Mouse (Mus musculus): Measurements from ENCODE around the gene Tlx1. TPM values are rescaled to one million over a fixed set of nuclear protein-coding genes. Genes with fewer than 3 reads are reported as not detected.

Tlx1 gene
- polyA plus RNA-seq, 1 experiment from 2014 or later, result 0.11 TPM

DNA sequence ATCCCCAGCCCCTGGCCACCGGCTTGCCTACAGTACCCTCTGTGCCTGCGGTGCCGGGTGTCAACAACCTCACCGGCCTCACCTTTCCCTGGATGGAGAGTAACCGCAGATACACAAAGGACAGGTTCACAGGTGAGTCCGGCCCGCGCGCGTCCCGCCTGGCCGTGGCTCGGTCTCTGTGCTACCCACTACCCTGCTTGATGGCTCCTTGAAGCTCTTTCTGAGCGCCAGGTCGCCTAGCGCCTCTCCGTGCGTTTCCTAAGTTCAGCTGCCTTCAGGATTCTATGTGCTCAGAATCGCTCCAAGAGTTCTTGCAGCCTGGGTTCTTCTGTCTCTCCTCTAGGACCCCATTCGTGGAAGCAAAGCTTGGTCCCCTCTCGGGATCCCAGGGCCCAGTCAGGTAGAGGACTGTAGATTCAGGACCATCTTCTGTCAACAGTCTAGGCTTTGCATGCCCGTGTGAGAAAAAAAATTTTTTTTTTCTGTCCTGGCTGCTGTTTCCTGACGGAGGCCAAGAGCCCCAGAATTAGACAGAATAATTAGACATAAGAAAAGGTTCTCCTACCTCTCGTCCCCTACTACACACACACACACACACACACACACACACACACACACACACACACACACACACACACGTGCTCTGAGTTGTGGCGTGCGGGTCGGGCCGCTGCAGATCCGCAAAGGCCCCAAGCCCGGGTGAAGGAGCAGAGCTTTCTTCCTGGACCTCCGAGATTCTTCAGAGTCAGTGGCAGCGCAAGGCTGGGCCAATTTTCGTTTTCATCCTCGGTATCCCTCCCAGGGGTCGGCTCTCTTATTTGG is 1.1 kb downstream of the Tlx1 start:
- Histone ChIP-seq H3K4me2 (peak overlapping the region; percentile 42), H3K9ac (no peak overlapping the region)
- 1% methylated on average over 36 of the region's 36 CpGs for WGBS

DNA sequence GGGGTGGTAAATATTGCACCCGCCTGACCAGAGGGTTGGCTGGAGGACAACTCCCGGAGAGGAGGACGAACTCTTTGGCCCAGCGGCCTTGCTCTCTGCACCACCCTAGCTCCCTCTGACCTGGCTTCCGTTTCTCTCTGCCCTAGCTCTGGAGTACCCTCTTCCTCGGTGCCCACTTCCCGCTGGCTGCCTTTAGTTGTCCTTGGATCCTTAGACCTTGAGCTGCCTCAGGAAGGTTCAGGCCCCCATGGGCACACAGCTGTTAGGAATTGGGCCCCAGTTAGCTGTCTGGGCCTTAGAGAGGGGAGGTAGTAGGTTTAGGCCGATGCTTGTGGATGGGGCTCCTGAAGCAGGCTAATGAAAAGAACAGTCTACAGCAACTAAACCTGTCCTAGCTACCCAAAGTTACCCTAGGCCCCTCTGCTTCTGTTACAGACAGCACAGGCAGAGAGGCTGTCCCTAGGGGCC is 1.7 kb downstream of the Tlx1 start:
- Histone ChIP-seq H3K4me1 (peaks cover 31% of the 10 kb centered on the region), H3K27me3 (peaks cover 99% of the 10 kb centered on the region), H3K27ac (no peak overlapping the region), H3K4me3 (replicated peaks) (no peak overlapping the region), H3K9ac (no peak overlapping the region), H3K9me3 (peaks cover 3% of the 10 kb centered on the region; the same call in 1 of the 2 replicates), H3K4me2 (no peak overlapping the region), H3K36me3 (replicated peaks) (no peaks in the 10 kb centered on the region)
- ATAC-seq (ENCODE audit: low FRiP score), result no peak
- 3% methylated on average over 8 of the region's 8 CpGs for WGBS

More for the DNA sequence above, 1.1 kb downstream of the Tlx1 start:
- Histone ChIP-seq H3K4me1 (peaks cover 31% of the 10 kb centered on the region), H3K9me3 (peaks cover 3% of the 10 kb centered on the region; the same call in 1 of the 2 replicates), H3K4me3 (replicated peaks) (peak overlapping the region; percentile 28), H3K27ac (no peak overlapping the region), H3K27me3 (peaks cover 99% of the 10 kb centered on the region), H3K36me3 (replicated peaks) (no peaks in the 10 kb centered on the region)
- ATAC-seq (ENCODE audit: low FRiP score), result no peak

DNA sequence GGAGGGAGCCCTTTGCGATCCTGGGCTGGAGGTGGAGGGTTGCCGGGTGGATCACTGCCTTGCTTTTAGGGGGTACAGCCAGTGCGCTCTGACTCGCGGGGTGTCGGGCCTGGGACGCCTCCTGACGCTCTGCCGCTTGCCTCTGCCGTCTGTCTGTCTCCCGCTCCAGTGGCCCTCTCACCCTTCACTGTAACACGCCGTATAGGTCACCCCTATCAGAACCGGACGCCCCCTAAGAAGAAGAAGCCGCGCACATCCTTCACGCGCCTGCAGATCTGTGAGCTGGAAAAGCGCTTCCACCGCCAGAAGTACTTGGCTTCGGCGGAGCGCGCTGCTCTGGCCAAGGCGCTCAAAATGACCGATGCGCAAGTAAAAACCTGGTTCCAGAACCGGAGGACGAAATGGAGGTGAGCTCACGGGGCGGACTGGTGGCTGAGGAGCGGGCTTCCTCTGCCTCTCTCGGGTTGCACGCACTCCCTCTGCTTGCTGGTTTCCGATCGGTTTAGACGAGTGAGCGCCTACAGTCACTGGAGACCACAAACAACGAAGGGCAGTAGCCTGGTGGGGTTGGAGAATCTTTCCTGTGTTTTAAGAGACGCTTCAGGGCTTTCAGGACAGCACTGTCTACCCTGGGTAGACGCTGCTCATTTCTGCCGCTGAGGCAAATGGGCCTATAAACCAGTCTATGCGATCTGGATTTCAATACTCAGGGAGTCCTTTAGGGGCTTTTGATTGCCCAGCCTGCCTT is 3.0 kb downstream of the Tlx1 start:
- H3K27me3 ChIP-seq, result peaks cover 99% of the 10 kb centered on the region
- H3K4me1 ChIP-seq, result peaks cover 31% of the 10 kb centered on the region
- no peak overlapping the region for H3K4me2 ChIP-seq
- no peaks in the 10 kb centered on the region for H3K36me3 ChIP-seq (replicated peaks)
- WGBS, result 2% methylated on average over 43 of the region's 44 CpGs
- H3K9me3 ChIP-seq, result no peaks in the 10 kb centered on the region
- no peak overlapping the region for H3K4me3 ChIP-seq (replicated peaks)
- H3K9ac ChIP-seq, result no peak overlapping the region
- ATAC-seq (ENCODE audit: low FRiP score), result no peak
- no peak overlapping the region for H3K27ac ChIP-seq

DNA sequence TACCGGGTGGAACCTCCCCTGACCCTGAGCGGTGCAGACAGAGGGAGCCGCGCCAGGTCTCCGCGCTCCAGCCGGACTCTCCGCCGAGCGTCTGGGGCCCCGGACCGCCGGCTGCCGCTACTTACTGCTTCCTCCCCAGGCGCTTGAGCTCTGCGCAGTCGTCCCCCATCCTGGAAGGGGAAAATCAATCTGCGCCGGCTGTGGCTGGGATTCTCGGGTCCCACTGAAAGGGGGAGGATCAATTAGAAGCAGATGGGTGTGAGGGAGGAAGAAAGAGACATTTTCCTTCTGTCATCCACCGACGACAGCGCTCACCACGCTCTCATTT is 3.5 kb downstream of the Tlx1 start:
- peaks cover 31% of the 10 kb centered on the region for H3K4me1 ChIP-seq
- no peaks in the 10 kb centered on the region for H3K36me3 ChIP-seq (replicated peaks)
- no peak overlapping the region for H3K4me3 ChIP-seq (replicated peaks)
- H3K9ac ChIP-seq, result no peak overlapping the region
- no peaks in the 10 kb centered on the region for H3K9me3 ChIP-seq
- ATAC-seq (ENCODE audit: low FRiP score), result no peak
- peaks cover 99% of the 10 kb centered on the region for H3K27me3 ChIP-seq
- no peak overlapping the region for H3K27ac ChIP-seq
- H3K4me2 ChIP-seq, result no peak overlapping the region
- under 1% methylated on average over 23 of the region's 24 CpGs for WGBS

DNA sequence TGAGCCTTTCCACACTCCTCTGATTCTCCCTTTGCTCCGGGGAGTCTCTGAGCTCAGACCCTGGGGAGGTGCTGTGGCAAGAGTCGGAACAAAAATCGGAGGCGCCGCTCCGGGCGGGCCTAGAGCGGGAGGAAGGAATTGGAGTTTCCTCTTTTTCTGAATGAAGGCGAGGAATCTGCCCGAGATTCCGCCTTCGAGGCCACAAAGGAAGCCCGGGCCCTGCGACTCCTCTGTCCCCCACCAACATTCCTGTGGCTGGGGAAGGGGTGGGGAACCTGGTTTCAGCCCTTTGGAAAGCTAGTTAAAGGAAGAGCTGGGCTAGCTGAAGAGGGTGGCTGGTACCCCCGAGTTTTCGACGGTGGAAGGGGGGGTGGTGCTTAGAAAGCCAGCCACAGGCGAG is 4.0 kb downstream of the Tlx1 start:
- 1% methylated on average over 18 of the region's 18 CpGs for WGBS
- no peak for ATAC-seq (ENCODE audit: low FRiP score)
- Histone ChIP-seq H3K4me2 (no peak overlapping the region), H3K4me3 (replicated peaks) (no peak overlapping the region), H3K4me1 (peaks cover 31% of the 10 kb centered on the region), H3K27ac (no peak overlapping the region), H3K9me3 (no peaks in the 10 kb centered on the region), H3K27me3 (peaks cover 100% of the 10 kb centered on the region), H3K9ac (no peak overlapping the region), H3K36me3 (replicated peaks) (no peaks in the 10 kb centered on the region)

DNA sequence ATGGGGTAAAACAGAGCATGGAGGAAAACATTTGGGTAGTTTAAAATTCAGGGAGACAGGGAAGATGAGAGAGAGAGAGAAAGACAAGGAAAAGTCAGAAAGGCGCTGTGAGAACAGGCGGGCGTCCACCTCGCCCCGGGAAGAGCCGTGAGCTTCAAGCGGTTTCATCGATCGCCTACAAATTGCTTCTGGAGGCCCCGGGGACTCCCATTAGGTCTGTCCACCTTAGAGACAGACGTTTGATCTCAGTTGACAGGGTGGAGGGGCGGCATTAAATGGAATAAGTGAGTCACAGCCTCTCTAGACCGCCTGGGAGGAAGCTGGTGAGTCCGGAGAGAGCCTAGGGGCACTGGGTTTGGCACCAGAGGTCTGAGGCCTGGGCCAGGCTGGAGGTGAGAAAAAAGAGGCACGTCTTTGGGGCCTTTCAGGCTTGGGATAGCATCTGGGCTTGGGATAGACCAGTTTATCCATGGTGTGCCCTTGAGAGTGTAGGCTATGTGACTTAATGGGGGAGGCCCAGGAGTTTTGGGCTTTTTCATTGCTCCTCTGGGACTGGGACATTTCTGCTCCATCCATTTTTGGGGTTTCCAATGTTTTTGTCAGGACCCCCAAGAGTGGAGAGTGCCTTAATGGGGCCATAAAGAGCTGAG is 4.8 kb downstream of the Tlx1 start:
- H3K36me3 ChIP-seq (replicated peaks), result no peaks in the 10 kb centered on the region
- H3K4me3 ChIP-seq (replicated peaks), result no peak overlapping the region
- no peak overlapping the region for H3K27ac ChIP-seq
- no peak for ATAC-seq (ENCODE audit: low FRiP score)
- H3K4me2 ChIP-seq, result no peak overlapping the region
- H3K4me1 ChIP-seq, result peaks cover 28% of the 10 kb centered on the region
- no peaks in the 10 kb centered on the region for H3K9me3 ChIP-seq
- H3K27me3 ChIP-seq, result peaks cover 100% of the 10 kb centered on the region
- no peak overlapping the region for H3K9ac ChIP-seq
- WGBS, result 1% methylated on average over 15 of the region's 15 CpGs

DNA sequence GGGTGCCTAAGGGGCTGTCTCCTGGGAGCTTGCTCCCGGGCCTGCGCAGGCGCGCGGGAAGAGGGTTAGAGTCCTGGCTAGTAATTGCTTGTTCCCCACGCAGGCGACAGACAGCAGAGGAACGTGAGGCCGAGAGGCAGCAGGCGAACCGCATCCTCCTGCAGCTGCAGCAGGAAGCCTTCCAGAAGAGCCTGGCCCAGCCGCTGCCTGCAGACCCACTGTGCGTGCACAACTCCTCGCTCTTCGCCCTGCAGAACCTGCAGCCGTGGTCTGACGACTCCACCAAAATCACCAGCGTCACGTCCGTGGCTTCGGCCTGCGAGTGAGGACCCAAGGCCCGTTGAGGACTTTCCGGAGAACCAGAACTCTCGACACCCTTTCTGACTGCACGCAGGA is 5.3 kb downstream of the Tlx1 start:
- H3K4me1 ChIP-seq, result peaks cover 23% of the 10 kb centered on the region
- no peak for ATAC-seq (ENCODE audit: low FRiP score)
- H3K9me3 ChIP-seq, result no peaks in the 10 kb centered on the region
- peaks cover 100% of the 10 kb centered on the region for H3K27me3 ChIP-seq
- no peak overlapping the region for H3K4me3 ChIP-seq (replicated peaks)
- under 1% methylated on average over 25 of the region's 26 CpGs for WGBS
- H3K9ac ChIP-seq, result no peak overlapping the region
- no peak overlapping the region for H3K27ac ChIP-seq
- H3K4me2 ChIP-seq, result no peak overlapping the region
- H3K36me3 ChIP-seq (replicated peaks), result no peaks in the 10 kb centered on the region

DNA sequence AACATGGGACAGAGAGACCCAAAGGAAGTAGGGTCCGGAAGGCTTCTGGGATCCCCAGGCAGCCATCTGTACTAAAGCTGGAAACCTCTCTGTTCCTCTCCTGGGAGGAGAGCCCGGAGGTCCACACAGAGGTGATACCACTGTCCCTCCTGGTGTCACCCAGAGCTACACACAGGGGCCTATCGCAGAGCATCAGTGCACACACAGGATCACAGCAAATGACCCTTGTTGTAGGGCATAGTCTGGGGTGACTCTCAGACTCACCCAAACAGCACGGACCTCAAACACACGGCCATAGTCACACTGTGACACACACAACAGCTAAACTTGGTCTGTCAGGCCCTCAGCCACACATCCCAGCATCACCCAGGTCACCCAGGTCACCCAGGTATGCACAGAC is 5.9 kb downstream of the Tlx1 start:
- 5% methylated on average over 5 of the region's 5 CpGs for WGBS

DNA sequence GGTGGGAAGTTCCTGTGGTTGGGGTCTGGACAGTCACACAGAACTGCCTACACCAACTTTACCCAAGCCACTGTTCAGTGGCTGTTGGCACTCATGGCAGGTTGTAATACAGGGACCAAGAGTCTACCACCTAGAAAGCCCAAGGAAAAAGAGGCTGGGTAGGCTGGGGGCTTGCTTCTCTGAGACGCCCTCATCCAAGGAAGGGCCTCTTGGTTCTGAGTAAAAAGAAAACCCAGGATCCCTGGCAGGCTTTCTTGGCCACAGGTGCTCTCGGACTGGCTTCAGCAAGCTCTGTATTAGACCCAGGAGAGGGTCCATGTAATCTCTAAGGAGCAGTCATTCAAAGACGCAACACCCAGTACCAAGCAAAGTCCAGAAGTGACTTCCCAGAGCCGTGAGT is 7.7 kb downstream of the Tlx1 start:
- Histone ChIP-seq H3K4me2 (no peak overlapping the region), H3K27ac (no peak overlapping the region), H3K9ac (no peak overlapping the region), H3K4me1 (peaks cover 17% of the 10 kb centered on the region; the same call in 1 of the 2 replicates), H3K36me3 (replicated peaks) (no peaks in the 10 kb centered on the region), H3K27me3 (peaks cover 100% of the 10 kb centered on the region), H3K9me3 (no peaks in the 10 kb centered on the region), H3K4me3 (replicated peaks) (no peak overlapping the region)
- ATAC-seq (ENCODE audit: low FRiP score), result no peak
- 2% methylated on average over 4 of the region's 4 CpGs for WGBS

More for the DNA sequence above, 5.9 kb downstream of the Tlx1 start:
- no peak overlapping the region for H3K9ac ChIP-seq
- peaks cover 17% of the 10 kb centered on the region; the same call in 1 of the 2 replicates for H3K4me1 ChIP-seq
- no peaks in the 10 kb centered on the region for H3K9me3 ChIP-seq
- H3K27me3 ChIP-seq, result peaks cover 100% of the 10 kb centered on the region
- no peak overlapping the region for H3K4me3 ChIP-seq (replicated peaks)
- ATAC-seq (ENCODE audit: low FRiP score), result no peak
- no peak overlapping the region for H3K27ac ChIP-seq
- no peaks in the 10 kb centered on the region for H3K36me3 ChIP-seq (replicated peaks)
- H3K4me2 ChIP-seq, result no peak overlapping the region

DNA sequence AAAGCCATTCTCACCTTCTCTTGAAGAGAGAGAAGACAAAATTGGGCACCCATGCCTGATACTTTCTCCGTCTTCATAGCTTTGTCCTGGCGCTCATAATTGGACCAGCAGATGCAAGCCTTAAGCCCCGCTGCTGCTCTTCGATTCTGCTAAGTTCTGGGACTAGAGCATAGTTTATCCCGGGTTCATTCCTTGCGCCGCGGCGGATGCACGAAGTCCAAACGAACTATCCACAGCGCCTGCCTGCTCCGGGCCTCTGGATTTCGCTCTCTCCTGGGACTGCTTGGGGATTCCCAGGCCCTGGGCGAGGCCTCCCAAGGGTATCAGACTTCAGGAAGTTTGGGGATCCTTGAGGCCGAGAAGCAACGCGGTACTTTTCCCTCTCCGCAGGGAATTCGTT is 8.4 kb downstream of the Tlx1 start:
- under 1% methylated on average over 20 of the region's 20 CpGs for WGBS
- Histone ChIP-seq H3K27me3 (peaks cover 100% of the 10 kb centered on the region), H3K4me2 (no peak overlapping the region), H3K4me1 (peaks cover 10% of the 10 kb centered on the region; the same call in 1 of the 2 replicates), H3K27ac (no peak overlapping the region), H3K36me3 (replicated peaks) (no peaks in the 10 kb centered on the region), H3K4me3 (replicated peaks) (no peak overlapping the region), H3K9ac (no peak overlapping the region), H3K9me3 (no peaks in the 10 kb centered on the region)
- ATAC-seq (ENCODE audit: low FRiP score), result no peak

DNA sequence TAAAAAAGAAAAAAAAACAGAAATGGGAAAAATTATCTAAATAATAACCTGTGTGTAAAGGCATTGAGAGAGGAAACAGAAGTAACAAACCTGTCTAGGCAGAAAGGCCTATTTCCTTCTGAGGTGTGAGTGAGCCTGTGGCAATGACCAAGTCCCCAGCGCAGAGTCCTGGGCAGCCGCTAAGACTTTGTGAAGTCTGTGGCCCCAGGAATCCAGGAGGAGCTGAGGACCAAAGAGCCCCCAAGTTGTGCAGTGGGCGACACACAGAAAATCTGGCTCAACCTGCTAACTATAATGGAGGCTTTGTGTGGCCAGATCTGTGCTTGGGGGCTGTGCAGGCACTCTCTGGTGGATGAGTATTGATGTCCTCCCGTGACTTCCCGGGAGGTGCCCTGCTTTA is 9.0 kb downstream of the Tlx1 start:
- H3K9me3 ChIP-seq, result no peaks in the 10 kb centered on the region
- no peak overlapping the region for H3K4me2 ChIP-seq
- H3K4me3 ChIP-seq (replicated peaks), result no peak overlapping the region
- H3K36me3 ChIP-seq (replicated peaks), result no peaks in the 10 kb centered on the region
- no peak for ATAC-seq (ENCODE audit: low FRiP score)
- H3K4me1 ChIP-seq, result peaks cover 5% of the 10 kb centered on the region; the same call in 1 of the 2 replicates
- peaks cover 100% of the 10 kb centered on the region for H3K27me3 ChIP-seq
- 0% methylated on average over 5 of the region's 5 CpGs for WGBS
- H3K27ac ChIP-seq, result no peak overlapping the region
- no peak overlapping the region for H3K9ac ChIP-seq

DNA sequence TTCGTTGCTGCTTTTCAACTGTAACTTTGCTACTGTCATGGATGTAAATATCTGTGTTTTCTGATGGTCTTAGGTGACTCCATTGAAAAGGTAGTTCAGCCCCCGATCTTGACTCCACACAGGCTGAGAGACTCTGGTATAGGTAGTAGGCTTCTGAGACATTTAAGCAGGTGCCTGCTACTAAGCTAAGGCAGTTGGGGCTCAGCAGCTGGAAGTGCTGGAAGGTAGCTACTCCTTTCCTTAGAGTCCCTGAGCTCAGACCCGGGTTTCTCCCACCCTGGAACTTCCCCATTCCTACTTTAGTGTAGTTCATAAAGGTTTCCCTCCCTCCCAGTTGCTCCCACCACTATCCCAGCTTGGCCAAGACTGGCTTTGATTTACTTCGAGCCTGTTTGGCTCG is 9.5 kb downstream of the Tlx1 start:
- Histone ChIP-seq H3K4me3 (replicated peaks) (no peak overlapping the region), H3K4me1 (0 out of 2 replicates have a peak, but pooled peaks cover 5% of the 10 kb centered on the region), H3K9ac (no peak overlapping the region), H3K27me3 (peaks cover 100% of the 10 kb centered on the region), H3K9me3 (no peaks in the 10 kb centered on the region), H3K27ac (no peak overlapping the region), H3K36me3 (replicated peaks) (no peaks in the 10 kb centered on the region), H3K4me2 (no peak overlapping the region)
- WGBS, result 1% methylated on average over 5 of the region's 5 CpGs
- ATAC-seq (ENCODE audit: low FRiP score), result no peak
